Mouse (Mus musculus) urinary bladder, adult 2 months (tissue): ENCODE results near the gene Gipc2. TPM values are rescaled to one million over a fixed set of nuclear protein-coding genes. Genes with fewer than 3 reads are reported as not detected.
A peak's percentile ranks its signal among the peaks of the same experiment; 100 is the strongest.
"Not testable (repeated sequence)": the region's sequence is repeated elsewhere in the genome, so short reads cannot be mapped to it uniquely, and the experiment has no call there.

Experiments
- DNase-seq: peaks from one replicate; pipeline ENCODE4 v3.0.0; 2022; ENCODE audit warnings: low spot score
- polyA plus RNA-seq: library from polyadenylated mRNA; depleted of rRNA; stranded (reverse); fragments of >200 nt; gene quantifications from 2 replicates; pipeline ENCODE4 v1.2.3, GENCODE M21; 2012; rRNA removed

Gene Gipc2
- polyA plus RNA-seq = 3.3 and 4.9 TPM in 2 replicates

- no peak for DNase-seq
These were observed at the start of gene Gipc2 for GRCm38 (mm10) chr3:152166099-152166423. Gipc2 (minus strand) TSS chr3:152166230.

- DNase-seq = no peak
These were observed 47.4 kb upstream of the Gipc2 start for GRCm38 (mm10) chr3:152213416-152213815.

GRCm38 (mm10) chr3:152211731-152212279 lies 45.8 kb upstream of the Gipc2 start:
- DNase-seq = no peak

- peak; percentile 73 for DNase-seq
These were observed 44.8 kb upstream of the Gipc2 start for GRCm38 (mm10) chr3:152210728-152211391.

GRCm38 (mm10) chr3:152209967-152210634 lies 44.1 kb upstream of the Gipc2 start, which contains the start of the genes Dnajb4 and Fubp1:
Dnajb4 (minus strand) TSS chr3:152210302.
Fubp1 (plus strand) TSS chr3:152210422.
- DNase-seq = peak; percentile 100

GRCm38 (mm10) chr3:152209177-152209966 lies 43.3 kb upstream of the Gipc2 start:
- DNase-seq = no peak

GRCm38 (mm10) chr3:152208096-152208885 lies 42.3 kb upstream of the Gipc2 start:
- no peak for DNase-seq

- DNase-seq = no peak
These were observed 41.1 kb upstream of the Gipc2 start for GRCm38 (mm10) chr3:152207156-152207555.

- no peak for DNase-seq
These were observed 38.5 kb upstream of the Gipc2 start for GRCm38 (mm10) chr3:152204577-152204976.

- DNase-seq = no peak
These were observed 38.0 kb upstream of the Gipc2 start for GRCm38 (mm10) chr3:152203996-152204395.

- no peak for DNase-seq
These were observed 37.4 kb upstream of the Gipc2 start for GRCm38 (mm10) chr3:152203411-152203810.

- no peak for DNase-seq
These were observed 36.9 kb upstream of the Gipc2 start for GRCm38 (mm10) chr3:152202942-152203341.

GRCm38 (mm10) chr3:152201651-152202050 lies 35.6 kb upstream of the Gipc2 start:
- no peak for DNase-seq

GRCm38 (mm10) chr3:152201181-152201580 lies 35.2 kb upstream of the Gipc2 start:
- DNase-seq = no peak

GRCm38 (mm10) chr3:152199125-152199524 lies 33.1 kb upstream of the Gipc2 start:
- DNase-seq = no peak

GRCm38 (mm10) chr3:152197246-152197645 lies 31.2 kb upstream of the Gipc2 start:
- not testable (repeated sequence) for DNase-seq

GRCm38 (mm10) chr3:152193635-152194097 lies 27.6 kb upstream of the Gipc2 start:
- DNase-seq = peak; percentile 55

- DNase-seq = no peak
These were observed 27.1 kb upstream of the Gipc2 start for GRCm38 (mm10) chr3:152193177-152193576.

- DNase-seq = no peak
These were observed 26.4 kb upstream of the Gipc2 start for GRCm38 (mm10) chr3:152192238-152192931.

GRCm38 (mm10) chr3:152191791-152192237 lies 25.8 kb upstream of the Gipc2 start:
- DNase-seq = no peak
